Mouse (Mus musculus) CH12.LX (cell line): ENCODE measurements around the gene Iqsec2. TPM values are rescaled to one million over a fixed set of nuclear protein-coding genes. Genes with fewer than 3 reads are reported as not detected.
A peak's percentile ranks its signal among the peaks of the same experiment; 100 is the strongest.

Source experiments
- DNase-seq: peaks from one replicate; pipeline ENCODE4 v3.0.0-alpha.2; 2013; ENCODE audit errors: extremely low read depth
- H3K27ac ChIP-seq: 2 replicates; pipeline ENCODE4 v1.5.1; 2012; ENCODE audit warnings: low read depth, mild to moderate bottlenecking, control low read depth, moderate library complexity; ENCODE audit not compliant: insufficient read depth
- H3K27me3 ChIP-seq: replicated peaks from 2 replicates; pipeline ENCODE3; 2012; ENCODE audit warnings: inconsistent platforms
- H3K36me3 ChIP-seq, 2 experiments: replicated peaks in 1 of 2; 2 replicates each; pipeline versions ENCODE3 to v1.6.1; 2012; ENCODE audit warnings: inconsistent platforms in 1 of 2, low read length in 1 of 2, mild to moderate bottlenecking in 1 of 2, mixed read lengths in 1 of 2, moderate library complexity in 1 of 2; ENCODE audit not compliant: control insufficient read depth in 1 of 2, insufficient read depth in 1 of 2
- H3K4me1 ChIP-seq, 2 experiments: 2 replicates each; pipeline ENCODE4 v1.6.1; 2012; ENCODE audit warnings: inconsistent platforms in 1 of 2, moderate library complexity in 1 of 2; ENCODE audit not compliant: insufficient read depth in 2 of 2, control insufficient read depth in 1 of 2
- H3K4me2 ChIP-seq: 2 replicates; pipeline ENCODE4 v1.6.1; 2012; ENCODE audit warnings: low read depth, mild to moderate bottlenecking, control low read depth; ENCODE audit not compliant: poor library complexity, insufficient read depth, severe bottlenecking
- H3K4me3 ChIP-seq, 3 experiments: fragments of 150-350 bp in 1 of 3; sonication (generic) in 1 of 3; replicated peaks in 1 of 3; 2 replicates each; pipeline versions ENCODE3 to v1.5.1; 2011 to 2012; ENCODE audit warnings: low read depth in 2 of 3, low read length in 2 of 3, mild to moderate bottlenecking in 2 of 3, moderate library complexity in 2 of 3, control low read depth in 1 of 3, improper control_type of control experiment in 1 of 3, inconsistent platforms in 1 of 3, mixed read lengths in 1 of 3; ENCODE audit not compliant: poor library complexity in 1 of 3
- H3K79me2 ChIP-seq: replicated peaks from 2 replicates; pipeline ENCODE4 v1.6.1; 2012; ENCODE audit warnings: mild to moderate bottlenecking, moderate library complexity; ENCODE audit not compliant: control insufficient read depth, poor library complexity, insufficient read depth, severe bottlenecking; ENCODE audit errors: extremely low read depth
- H3K9ac ChIP-seq: 2 replicates; pipeline ENCODE4 v1.6.1; 2012; ENCODE audit warnings: low read depth, mild to moderate bottlenecking, control low read depth, moderate library complexity; ENCODE audit not compliant: insufficient read depth
- H3K9me3 ChIP-seq: replicated peaks from 2 replicates; pipeline ENCODE3; 2012; ENCODE audit warnings: low read length, inconsistent platforms, mixed read lengths
- CHD2 ChIP-seq: IDR thresholded peaks from 2 replicates; pipeline ENCODE4 v1.6.1; 2011; ENCODE audit warnings: low read length, improper control_type of control experiment
- CTCF ChIP-seq, 2 experiments: IDR thresholded peaks in 1 of 2; conservative IDR thresholded peaks in 1 of 2; 2 replicates each; pipeline ENCODE4 v1.5.1; 2011 to 2012; ENCODE audit warnings: low read depth in 2 of 2, low read length in 2 of 2, improper control_type of control experiment in 1 of 2, inconsistent platforms in 1 of 2, mild to moderate bottlenecking in 1 of 2, moderate library complexity in 1 of 2
- E2F4 ChIP-seq: IDR thresholded peaks from 2 replicates; pipeline ENCODE4 v1.6.1; 2011; ENCODE audit warnings: low read depth, low read length, improper control_type of control experiment; ENCODE audit not compliant: insufficient replicate concordance
- ELF1 ChIP-seq: IDR thresholded peaks from 2 replicates; pipeline ENCODE4 v1.6.1; 2014; ENCODE audit warnings: low read depth, mild to moderate bottlenecking, inconsistent platforms, low read length, improper control_type of control experiment
- EP300 ChIP-seq: IDR thresholded peaks from 2 replicates; pipeline ENCODE4 v1.6.1; 2011; ENCODE audit warnings: low read length, improper control_type of control experiment
- ETS1 ChIP-seq: conservative IDR thresholded peaks from 2 replicates; pipeline ENCODE4 v1.6.1; 2012; ENCODE audit warnings: low read depth, mild to moderate bottlenecking, inconsistent platforms, low read length, improper control_type of control experiment, moderate library complexity
- GABPA ChIP-seq: IDR thresholded peaks from 2 replicates; pipeline ENCODE4 v1.6.1; 2012; ENCODE audit warnings: low read depth, low read length, improper control_type of control experiment, inconsistent platforms; ENCODE audit not compliant: insufficient replicate concordance
- IRF4 ChIP-seq: IDR thresholded peaks from 2 replicates; pipeline ENCODE4 v1.6.1; 2014; ENCODE audit warnings: low read depth, mild to moderate bottlenecking, inconsistent platforms, low read length, improper control_type of control experiment
- KAT2A ChIP-seq: IDR thresholded peaks from 2 replicates; pipeline ENCODE4 v1.6.1; 2012; ENCODE audit warnings: low read length, improper control_type of control experiment, inconsistent platforms; ENCODE audit not compliant: insufficient replicate concordance
- MAFK ChIP-seq: IDR thresholded peaks from 2 replicates; pipeline ENCODE4 v1.6.1; 2011; ENCODE audit warnings: low read length, improper control_type of control experiment; ENCODE audit not compliant: insufficient replicate concordance
- MEF2A ChIP-seq: IDR thresholded peaks from 2 replicates; pipeline ENCODE4 v1.6.1; 2014; ENCODE audit warnings: low read depth, mild to moderate bottlenecking, inconsistent platforms, low read length, improper control_type of control experiment, borderline replicate concordance
- MXI1 ChIP-seq: IDR thresholded peaks from 2 replicates; pipeline ENCODE4 v1.6.1; 2011; ENCODE audit warnings: mild to moderate bottlenecking, low read depth, low read length, improper control_type of control experiment
- MYC ChIP-seq: IDR thresholded peaks from 2 replicates; pipeline ENCODE4 v1.6.1; 2011; ENCODE audit warnings: low read depth, mild to moderate bottlenecking, improper control_type of control experiment, low read length
- NELFE ChIP-seq: IDR thresholded peaks from 2 replicates; pipeline ENCODE4 v1.6.1; 2011; ENCODE audit warnings: low read depth, low read length, improper control_type of control experiment
- NRF1 ChIP-seq: IDR thresholded peaks from 2 replicates; pipeline ENCODE4 v1.6.1; 2014; ENCODE audit warnings: low read depth, mild to moderate bottlenecking, inconsistent platforms, low read length, improper control_type of control experiment, moderate library complexity
- POLR2A ChIP-seq: IDR thresholded peaks from 2 replicates; pipeline ENCODE4 v1.6.1; 2011; ENCODE audit warnings: low read depth, mild to moderate bottlenecking, improper control_type of control experiment, low read length
- POLR2AphosphoS2 ChIP-seq: IDR thresholded peaks from 2 replicates; pipeline ENCODE4 v1.6.1; 2011; ENCODE audit warnings: low read depth, low read length, improper control_type of control experiment
- RAD21 ChIP-seq: IDR thresholded peaks from 2 replicates; pipeline ENCODE4 v1.6.1; 2011; ENCODE audit warnings: low read depth, mild to moderate bottlenecking, low read length, improper control_type of control experiment, moderate library complexity
- RCOR1 ChIP-seq: conservative IDR thresholded peaks from 2 replicates; pipeline ENCODE4 v1.6.1; 2012; ENCODE audit warnings: low read depth, mild to moderate bottlenecking, inconsistent platforms, low read length, improper control_type of control experiment
- SIN3A ChIP-seq: IDR thresholded peaks from 2 replicates; pipeline ENCODE4 v1.6.1; 2012; ENCODE audit warnings: low read length, improper control_type of control experiment, inconsistent platforms
- SMC3 ChIP-seq: IDR thresholded peaks from 2 replicates; pipeline ENCODE4 v1.6.1; 2011; ENCODE audit warnings: low read depth, low read length, improper control_type of control experiment
- TBP ChIP-seq: conservative IDR thresholded peaks from 2 replicates; pipeline ENCODE4 v1.6.1; 2011; ENCODE audit warnings: low read depth, low read length, improper control_type of control experiment
- TCF12 ChIP-seq: IDR thresholded peaks from 2 replicates; pipeline ENCODE4 v1.6.1; 2014; ENCODE audit warnings: low read depth, mild to moderate bottlenecking, inconsistent platforms, low read length, improper control_type of control experiment
- UBTF ChIP-seq: IDR thresholded peaks from 2 replicates; pipeline ENCODE4 v1.6.1; 2012; ENCODE audit warnings: low read depth, mild to moderate bottlenecking, inconsistent platforms, low read length, improper control_type of control experiment, moderate library complexity
- USF1 ChIP-seq: IDR thresholded peaks from 2 replicates; pipeline ENCODE4 v1.6.1; 2014; ENCODE audit warnings: low read depth, mild to moderate bottlenecking, inconsistent platforms, low read length, improper control_type of control experiment
- USF2 ChIP-seq: conservative IDR thresholded peaks from 2 replicates; pipeline ENCODE4 v1.6.1; 2011; ENCODE audit warnings: low read depth, low read length, improper control_type of control experiment
- ZC3H11A ChIP-seq: IDR thresholded peaks from 2 replicates; pipeline ENCODE4 v1.6.1; 2012; ENCODE audit warnings: low read depth, mild to moderate bottlenecking, inconsistent platforms, low read length, improper control_type of control experiment
- ZKSCAN1 ChIP-seq: IDR thresholded peaks from 2 replicates; pipeline ENCODE4 v1.6.1; 2012; ENCODE audit warnings: low read depth, inconsistent platforms, low read length, improper control_type of control experiment, borderline replicate concordance
- ZMIZ1 ChIP-seq: IDR thresholded peaks from 2 replicates; pipeline ENCODE4 v1.6.1; 2012; ENCODE audit warnings: low read depth, mild to moderate bottlenecking, inconsistent platforms, low read length, improper control_type of control experiment
- dilution Hi-C: fragments of 300-500 bp; cut with MboI; formaldehyde crosslinking; loops from 2 replicates; pipeline ENCODE4 v1.14.3; 2020; ENCODE audit warnings: low sequenced_read_pairs; ENCODE audit not compliant: extremely low pct_unique_long_range_greater_than_20kb, extremely low pct_ligation_motif_present
- in situ Hi-C: fragments of 300-500 bp; cut with MboI; formaldehyde crosslinking; loops from 3 replicates; pipeline ENCODE4 v1.14.3; 2019; ENCODE audit warnings: low sequenced_read_pairs, low pct_ligation_motif_present, low pct_unique_long_range_greater_than_20kb, mixed read lengths
- polyA plus RNA-seq: library from polyadenylated mRNA; unstranded; fragments of >175 nt; gene quantifications from 2 replicates; pipeline ENCODE4 v1.2.1, GENCODE M21; 2012; ENCODE audit warnings: low read depth; ENCODE audit not compliant: insufficient read length
- total RNA-seq, 2 experiments: library from RNA; depleted of rRNA; stranded (reverse); fragments of 300-350 nt in 1 of 2; fragments of >200 nt in 1 of 2; gene quantifications; 2 replicates each; pipeline ENCODE4 v1.2.3; 2012 to 2014

Iqsec2 gene
- total and polyA plus RNA-seq, 3 experiments, result 0.71 to 4.2 (median 1.8) TPM

GRCm38 (mm10) chrX:152175284-152175683 lies 31.2 kb downstream of the Iqsec2 start:
- H3K36me3 ChIP-seq, result no peaks in the 10 kb centered on the region
- H3K27me3 ChIP-seq, result no peaks in the 10 kb centered on the region
- no peak overlapping the region for H3K27ac ChIP-seq
- H3K9me3 ChIP-seq, result no peaks in the 10 kb centered on the region
- peak; percentile 48 for DNase-seq
- H3K9ac ChIP-seq, result no peak overlapping the region
- no peaks in the 10 kb centered on the region for H3K79me2 ChIP-seq
- dilution Hi-C loops, result no loop called here
- in situ Hi-C loops, result no loop called here
- no peak overlapping the region for H3K4me2 ChIP-seq
- peaks cover 9 to 26% of the 10 kb centered on the region in 2 experiments for H3K4me1 ChIP-seq
- no peak for TF ChIP-seq NRF1
- no peak for TF ChIP-seq POLR2A
- TF ChIP-seq CTCF (conservative IDR thresholded peaks at IDR 0.05 in 1 of 2, IDR thresholded peaks at IDR 0.05 in 1 of 2; ENCODE audit: low read depth in 2 of 2, low read length in 2 of 2), result peak; percentile 20 to 67; a peak in 2 of 4 replicates
- TF ChIP-seq SIN3A, result no peak
- no peak for TF ChIP-seq MYC
- TF ChIP-seq UBTF, result no peak
- no peak for TF ChIP-seq USF1
- no peak for TF ChIP-seq MAFK
- no peak for TF ChIP-seq USF2
- peak; percentile 44 for TF ChIP-seq SMC3
- no peak for TF ChIP-seq GABPA
- TF ChIP-seq NELFE, result no peak; the same call in 1 of the 2 replicates
- TF ChIP-seq TCF12, result no peak
- TF ChIP-seq IRF4, result no peak
- TF ChIP-seq ELF1, result no peak
- TF ChIP-seq RAD21, result peak; percentile 64
- TF ChIP-seq MXI1, result no peak
- no peak for TF ChIP-seq ZKSCAN1
- no peak for TF ChIP-seq CHD2
- TF ChIP-seq RCOR1, result no peak
- no peak for TF ChIP-seq ZC3H11A
- no peak overlapping the region for H3K4me3 ChIP-seq

- in situ Hi-C loops, result no loop called here
- H3K9ac ChIP-seq, result no peak overlapping the region
Measured at GRCm38 (mm10) chrX:152177897-152178296, 33.8 kb downstream of the Iqsec2 start.

More at GRCm38 (mm10) chrX:152177897-152178296, 33.8 kb downstream of the Iqsec2 start:
- Histone ChIP-seq H3K27ac (no peak overlapping the region), H3K9me3 (no peaks in the 10 kb centered on the region), H3K27me3 (no peaks in the 10 kb centered on the region), H3K4me1 (peaks cover 3 to 6% of the 10 kb centered on the region in 2 experiments), H3K4me3 (no peak overlapping the region), H3K36me3 (no peaks in the 10 kb centered on the region), H3K4me2 (no peak overlapping the region), H3K79me2 (no peaks in the 10 kb centered on the region)
- TF ChIP-seq SMC3, result no peak
- TF ChIP-seq USF2, result no peak
- TF ChIP-seq POLR2AphosphoS2, result no peak
- no peak for TF ChIP-seq KAT2A
- no peak for TF ChIP-seq ETS1
- no peak for TF ChIP-seq E2F4
- no peak for TF ChIP-seq MAFK
- TF ChIP-seq MXI1, result no peak
- no peak for TF ChIP-seq NELFE
- no peak for TF ChIP-seq EP300
- no peak for TF ChIP-seq TBP
- no peak for TF ChIP-seq MEF2A
- no peak for TF ChIP-seq TCF12
- no peak for TF ChIP-seq GABPA
- no peak for TF ChIP-seq ZMIZ1
- dilution Hi-C loops, result no loop called here
- no peak for DNase-seq
